ENCODE assay signal across 8 mouse cellular contexts in the genomic region with DNA sequence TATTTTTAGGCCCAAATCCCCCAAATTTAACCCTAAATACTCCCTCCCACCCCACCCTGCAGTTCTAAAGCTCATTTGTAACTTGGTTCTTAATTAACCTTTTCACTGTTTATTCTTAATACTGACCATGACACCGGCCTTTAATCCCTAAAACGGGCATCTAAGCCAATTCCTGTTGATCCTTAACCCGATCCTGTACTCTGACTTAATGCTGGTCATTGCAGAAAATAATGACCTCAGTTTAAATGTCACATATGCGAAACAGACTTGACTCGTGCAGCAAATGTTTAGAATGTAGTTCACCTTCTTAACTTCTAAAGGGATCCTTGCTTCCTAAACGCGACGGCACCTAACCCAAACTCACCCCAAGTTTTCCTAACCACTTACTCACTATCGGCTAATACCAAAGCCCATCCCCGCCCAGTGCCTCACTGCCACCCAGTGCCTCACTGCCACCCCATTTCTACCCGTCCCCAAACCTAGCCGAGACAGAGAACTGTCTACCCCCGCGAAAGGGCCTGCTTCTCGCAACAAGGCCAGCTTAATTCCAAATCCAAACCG. TPM values are rescaled to one million over a fixed set of nuclear protein-coding genes. Genes with fewer than 3 reads are reported as not detected.
DNase-seq lines count a peak whose midpoint lies in the region; ATAC-seq and TF ChIP-seq lines count a peak whose summit lies in the region.

No protein-coding gene starts in this region.

- peaks cover 13% of the 10 kb centered on the region for H3K4me1 ChIP-seq in testis, adult 2 months (ENCODE audit: control insufficient read depth, insufficient read depth, low read length)
- H3K4me1 ChIP-seq in limb, embryonic 15.5 days = peaks cover 51% of the 10 kb centered on the region
- H3K4me1 ChIP-seq in stomach, embryonic 14.5 days (ENCODE audit: control insufficient read depth, insufficient read depth, low read length) = peaks cover 48% of the 10 kb centered on the region

- peak overlapping the region; percentile 84 for H3K27ac ChIP-seq in testis, adult 2 months (ENCODE audit: control insufficient read depth, insufficient read depth, low read depth, low read length)
- peak overlapping the region; percentile 99 for H3K27ac ChIP-seq in limb, embryonic 15.5 days
- peak overlapping the region; percentile 100 for H3K27ac ChIP-seq in stomach, embryonic 14.5 days (ENCODE audit: low read length)

- TF ChIP-seq CTCF in testis, adult 2 months (IDR thresholded peaks at IDR 0.05; ENCODE audit: control insufficient read depth, insufficient read depth, insufficient replicate concordance, low read depth, low read length) = no peak

- H3K4me3 ChIP-seq in testis, adult 2 months (ENCODE audit: control insufficient read depth, low read depth, low read length) = peak overlapping the region; percentile 85
- peak overlapping the region; percentile 70 for H3K4me3 ChIP-seq in limb, embryonic 15.5 days
- peak overlapping the region; percentile 82 for H3K4me3 ChIP-seq in stomach, embryonic 14.5 days (ENCODE audit: low read depth, low read length)

- no peaks in the 10 kb centered on the region; the same call in 1 of the 2 replicates for H3K36me3 ChIP-seq in testis, adult 2 months (ENCODE audit: control insufficient read depth, insufficient read depth, low read length)
- peaks cover 42% of the 10 kb centered on the region for H3K36me3 ChIP-seq in limb, embryonic 15.5 days
- peaks cover 27% of the 10 kb centered on the region for H3K36me3 ChIP-seq in stomach, embryonic 14.5 days (ENCODE audit: control insufficient read depth, insufficient read depth, low read length)

- H3K27me3 ChIP-seq in testis, adult 2 months (ENCODE audit: control insufficient read depth, insufficient read depth, low read length) = no peaks in the 10 kb centered on the region
- no peaks in the 10 kb centered on the region for H3K27me3 ChIP-seq in limb, embryonic 15.5 days
- no peaks in the 10 kb centered on the region for H3K27me3 ChIP-seq in stomach, embryonic 14.5 days (ENCODE audit: control insufficient read depth, insufficient read depth, low read length)

- ATAC-seq in frontal cortex, adult (ENCODE audit: low TSS enrichment) = peak; percentile 7; the same call in 1 of the 2 replicates
- no peak; the same call in 1 of the 2 replicates for ATAC-seq in limb, embryonic 15.5 days (ENCODE audit: insufficient number of reproducible peaks, low FRiP score, low TSS enrichment, low read depth)
- no peak; the same call in 1 of the 2 replicates for ATAC-seq in stomach, embryonic 14.5 days (ENCODE audit: insufficient number of reproducible peaks, insufficient read depth, low FRiP score, low read depth)

- peak overlapping the region; percentile 89 for H3K9ac ChIP-seq in limb, embryonic 15.5 days
- peak overlapping the region; percentile 92 for H3K9ac ChIP-seq in stomach, embryonic 14.5 days (replicated peaks; ENCODE audit: low read depth, low read length)

- peak overlapping the region; percentile 75 for H3K4me2 ChIP-seq in limb, embryonic 15.5 days
- H3K4me2 ChIP-seq in stomach, embryonic 14.5 days (replicated peaks; ENCODE audit: low read depth, low read length) = peak overlapping the region; percentile 82

- no peak for DNase-seq in frontal cortex, postnatal 36 days (ENCODE audit: low spot score in 2 of 2)
- no peak for DNase-seq in testis, postnatal 10 days (ENCODE audit: low spot score)
- DNase-seq in T-cell, adult 2 months (ENCODE audit: low spot score) = no peak
- DNase-seq in retina, postnatal 1 day = no peak

- WGBS in limb, embryonic 15.5 days = 2% methylated on average over 16 of the region's 16 CpGs
- 2% methylated on average over 16 of the region's 16 CpGs for WGBS in stomach, embryonic 14.5 days

- no peak for TF ChIP-seq POLR2A in testis, adult 2 months (IDR thresholded peaks at IDR 0.05; ENCODE audit: control insufficient read depth, low read depth, low read length)

- H3K9me3 ChIP-seq in limb, embryonic 15.5 days = no peaks in the 10 kb centered on the region
- H3K9me3 ChIP-seq in stomach, embryonic 14.5 days (ENCODE audit: control insufficient read depth, low read depth, low read length) = no peaks in the 10 kb centered on the region

RNA-seq across cellular contexts. Expression of a gene that starts 0.6 kb away (rescaled TPM):
- 27.9 and 35.0 TPM in 2 replicates for polyA plus RNA-seq in testis, adult 2 months (2012; rRNA removed)
- polyA plus RNA-seq in limb, embryonic 15.5 days (2015; fragmentation: Nextera tagmentation; extraction: Ambion mirVana) = 87.9 and 96.8 TPM in 2 replicates
- polyA plus RNA-seq in stomach, embryonic 14.5 days (2014; fragmentation: Nextera tagmentation; extraction: Ambion mirVana) = 56.2 and 69.8 TPM in 2 replicates

RNA-seq across cellular contexts. Expression of a gene that starts 1.0 kb away (rescaled TPM):
- 44.9 and 51.8 TPM in 2 replicates for polyA plus RNA-seq in testis, adult 2 months (2012; rRNA removed)
- 65.5 and 70.5 TPM in 2 replicates for polyA plus RNA-seq in limb, embryonic 15.5 days (2015; fragmentation: Nextera tagmentation; extraction: Ambion mirVana)
- 83.7 and 98.5 TPM in 2 replicates for polyA plus RNA-seq in stomach, embryonic 14.5 days (2014; fragmentation: Nextera tagmentation; extraction: Ambion mirVana)

RNA-seq across cellular contexts. Expression of a gene that starts 17.0 kb away (rescaled TPM):
- 36.8 and 37.6 TPM in 2 replicates for polyA plus RNA-seq in testis, adult 2 months (2012; rRNA removed)
- 27.6 and 31.7 TPM in 2 replicates for polyA plus RNA-seq in limb, embryonic 15.5 days (2015; fragmentation: Nextera tagmentation; extraction: Ambion mirVana)
- polyA plus RNA-seq in stomach, embryonic 14.5 days (2014; fragmentation: Nextera tagmentation; extraction: Ambion mirVana) = 41.0 and 44.5 TPM in 2 replicates

RNA-seq across cellular contexts. Expression of a gene that starts 17.2 kb away (rescaled TPM):
- 61.0 and 65.0 TPM in 2 replicates for polyA plus RNA-seq in testis, adult 2 months (2012; rRNA removed)
- 19.2 and 21.9 TPM in 2 replicates for polyA plus RNA-seq in limb, embryonic 15.5 days (2015; fragmentation: Nextera tagmentation; extraction: Ambion mirVana)
- 13.8 and 14.4 TPM in 2 replicates for polyA plus RNA-seq in stomach, embryonic 14.5 days (2014; fragmentation: Nextera tagmentation; extraction: Ambion mirVana)

RNA-seq across cellular contexts. Expression of a gene that starts 22.8 kb away (rescaled TPM):
- polyA plus RNA-seq in testis, adult 2 months (2012; rRNA removed) = 0.83 and 1.1 TPM in 2 replicates
- polyA plus RNA-seq in limb, embryonic 15.5 days (2015; fragmentation: Nextera tagmentation; extraction: Ambion mirVana) = 2.0 and 7.0 TPM in 2 replicates
- 0.91 and 1.0 TPM in 2 replicates for polyA plus RNA-seq in stomach, embryonic 14.5 days (2014; fragmentation: Nextera tagmentation; extraction: Ambion mirVana)
